Mouse (Mus musculus): ENCODE measurements around the gene Ndufb3. TPM values are rescaled to one million over a fixed set of nuclear protein-coding genes. Genes with fewer than 3 reads are reported as not detected.

Gene Ndufb3
- polyA plus RNA-seq (2017; shearing (Covaris generic)), result 130 TPM

GRCm38 (mm10) chr1:58586171-58586997, at the start of gene Ndufb3, which contains the start of gene Fam126b:
Gene Ndufb3, plus strand, starts transcription at chr1:58586384.
Gene Fam126b, minus strand, starts transcription at chr1:58586323.

Other genes with a start within 250 kb of the Ndufb3 start
- 330 TPM for gene Bzw1, start 193.5 kb upstream of the Ndufb3 start, polyA plus RNA-seq (2017; shearing (Covaris generic))
- gene Clk1, start 162.3 kb upstream of the Ndufb3 start, polyA plus RNA-seq (2017; shearing (Covaris generic)), result 391 TPM
- gene Nif3l1, start 141.2 kb upstream of the Ndufb3 start, polyA plus RNA-seq (2017; shearing (Covaris generic)), result 27.2 TPM
- 61.3 TPM for gene Ppil3, start 140.9 kb upstream of the Ndufb3 start, polyA plus RNA-seq (2017; shearing (Covaris generic))
- gene Orc2, start 81.3 kb upstream of the Ndufb3 start, polyA plus RNA-seq (2017; shearing (Covaris generic)), result 26.8 TPM
- 13.2 TPM for gene Fam126b, start 61 bp upstream of the Ndufb3 start, polyA plus RNA-seq (2017; shearing (Covaris generic))
- 0.16 TPM for gene Als2cr12, start 109.6 kb downstream of the Ndufb3 start, polyA plus RNA-seq (2017; shearing (Covaris generic))
- gene Cflar, start 125.1 kb downstream of the Ndufb3 start, polyA plus RNA-seq (2017; shearing (Covaris generic)), result 121 TPM
- 281 TPM for gene Casp8, start 209.0 kb downstream of the Ndufb3 start, polyA plus RNA-seq (2017; shearing (Covaris generic))

Measured in CD4-positive, CD25-positive, alpha-beta regulatory T cell (primary cell).